In the genomic region with DNA sequence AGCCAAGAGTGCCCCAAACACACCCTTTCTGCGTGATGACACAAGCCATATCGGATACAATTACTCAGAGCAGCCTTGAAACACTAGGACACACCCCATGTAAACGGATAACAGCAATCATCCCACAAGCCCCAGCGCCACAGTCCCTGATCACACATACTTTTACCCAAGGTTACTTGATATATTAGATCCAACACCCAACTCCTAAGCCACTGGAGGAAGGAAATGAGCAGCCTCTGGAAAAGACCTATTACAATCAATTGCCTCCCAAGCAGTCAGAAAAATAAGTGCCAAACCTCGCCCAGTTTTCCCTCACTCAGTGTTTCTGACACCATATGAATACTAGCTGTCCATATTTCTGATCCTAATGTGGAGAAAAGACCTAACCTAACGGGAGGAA, we compare ENCODE assay signal across 8 mouse cellular contexts. TPM values are rescaled to one million over a fixed set of nuclear protein-coding genes. Genes with fewer than 3 reads are reported as not detected.
DNase-seq lines count a peak whose midpoint lies in the region; ATAC-seq and TF ChIP-seq lines count a peak whose summit lies in the region.

No protein-coding gene starts in this region.

- H3K9ac ChIP-seq in forebrain, embryonic 12.5 days = no peak overlapping the region
- H3K9ac ChIP-seq in limb, embryonic 14.5 days (ENCODE audit: low read depth, low read length, severe bottlenecking) = no peak overlapping the region
- peak overlapping the region; percentile 32; the same call in 1 of the 2 replicates for H3K9ac ChIP-seq in stomach, embryonic 16.5 days (ENCODE audit: low read length)

- peak in 1 of 2 experiments; percentile 4 for DNase-seq in cerebellum, adult 2 months
- DNase-seq in cerebellum, postnatal 10 days = no peak
- DNase-seq in 3T3-L1 (ENCODE audit: low read depth, low spot score) = peak; percentile 46
- no peak for DNase-seq in limb, embryonic 14.5 days (ENCODE audit: low spot score)
- DNase-seq in left cerebral cortex, adult 11 months (ENCODE audit: low spot score) = no peak
- no peak for DNase-seq in layer of hippocampus, postnatal 25 days (ENCODE audit: extremely low spot score in 1 of 2, low spot score in 1 of 2)

- no peaks in the 10 kb centered on the region for H3K27me3 ChIP-seq in cerebellum, adult 2 months (ENCODE audit: control insufficient read depth, insufficient read depth, low read length)
- H3K27me3 ChIP-seq in forebrain, embryonic 12.5 days = 0 out of 2 replicates have a peak, but pooled peaks cover 4% of the 10 kb centered on the region
- no peaks in the 10 kb centered on the region for H3K27me3 ChIP-seq in limb, embryonic 14.5 days (ENCODE audit: control insufficient read depth, insufficient read depth, low read length)
- no peaks in the 10 kb centered on the region for H3K27me3 ChIP-seq in stomach, embryonic 16.5 days (ENCODE audit: control insufficient read depth, insufficient read depth, low read length)

- no peak for TF ChIP-seq POLR2A in cerebellum, adult 2 months (IDR thresholded peaks at IDR 0.05; ENCODE audit: borderline replicate concordance, insufficient read depth, low read length)
- TF ChIP-seq POLR2A in limb, embryonic 14.5 days (IDR thresholded peaks at IDR 0.05; ENCODE audit: borderline replicate concordance, extremely low read depth, insufficient read depth, insufficient read length) = no peak

- 71% methylated on average over 6 of the region's 6 CpGs for WGBS in cerebellum, adult 2 months
- 79% methylated on average over 6 of the region's 6 CpGs for WGBS in forebrain, embryonic 12.5 days
- 64% methylated on average over 6 of the region's 6 CpGs for WGBS in limb, embryonic 14.5 days
- 54% methylated on average over 6 of the region's 6 CpGs for WGBS in stomach, embryonic 16.5 days

- H3K4me3 ChIP-seq in cerebellum, adult 2 months (replicated peaks; ENCODE audit: insufficient read depth, low read depth, low read length) = peak overlapping the region; percentile 15
- H3K4me3 ChIP-seq in forebrain, embryonic 12.5 days (replicated peaks) = no peak overlapping the region
- 0 out of 2 replicates have a peak overlapping the region, but pooled peaks have one; percentile 70 for H3K4me3 ChIP-seq in limb, embryonic 14.5 days (replicated peaks; ENCODE audit: low read length)
- H3K4me3 ChIP-seq in stomach, embryonic 16.5 days (replicated peaks; ENCODE audit: low read length) = peak overlapping the region; percentile 86

- no peak for ATAC-seq in forebrain, embryonic 12.5 days (ENCODE audit: low FRiP score)
- ATAC-seq in limb, embryonic 14.5 days (ENCODE audit: low FRiP score, low read depth) = no peak
- ATAC-seq in stomach, embryonic 16.5 days (ENCODE audit: insufficient read depth, low FRiP score) = no peak

- no peaks in the 10 kb centered on the region for H3K9me3 ChIP-seq in forebrain, embryonic 12.5 days
- no peaks in the 10 kb centered on the region for H3K9me3 ChIP-seq in limb, embryonic 14.5 days (ENCODE audit: control insufficient read depth, low read length)
- no peaks in the 10 kb centered on the region for H3K9me3 ChIP-seq in stomach, embryonic 16.5 days (replicated peaks; ENCODE audit: control insufficient read depth, low read length)

- TF ChIP-seq CTCF in cerebellum, adult 2 months (IDR thresholded peaks at IDR 0.05; ENCODE audit: borderline replicate concordance, insufficient read depth, low read depth, low read length) = no peak

- H3K4me2 ChIP-seq in forebrain, embryonic 12.5 days = 0 out of 2 replicates have a peak overlapping the region, but pooled peaks have one; percentile 87
- H3K4me2 ChIP-seq in limb, embryonic 14.5 days (replicated peaks; ENCODE audit: low read depth, low read length, severe bottlenecking) = peak overlapping the region; percentile 83
- peak overlapping the region; percentile 79 for H3K4me2 ChIP-seq in stomach, embryonic 16.5 days (ENCODE audit: low read depth, low read length)

- H3K36me3 ChIP-seq in forebrain, embryonic 12.5 days (replicated peaks) = no peaks in the 10 kb centered on the region
- peaks cover 12% of the 10 kb centered on the region for H3K36me3 ChIP-seq in limb, embryonic 14.5 days (ENCODE audit: control insufficient read depth, insufficient read depth, low read length)
- H3K36me3 ChIP-seq in stomach, embryonic 16.5 days (ENCODE audit: control insufficient read depth, insufficient read depth, low read length) = no peaks in the 10 kb centered on the region; the same call in 1 of the 2 replicates

- no peak overlapping the region for H3K27ac ChIP-seq in cerebellum, adult 2 months (ENCODE audit: insufficient read depth, low read length)
- no peak overlapping the region for H3K27ac ChIP-seq in forebrain, embryonic 12.5 days
- H3K27ac ChIP-seq in limb, embryonic 14.5 days (replicated peaks; ENCODE audit: low read depth, low read length) = no peak overlapping the region
- H3K27ac ChIP-seq in stomach, embryonic 16.5 days (ENCODE audit: low read length) = no peak overlapping the region

- no peaks in the 10 kb centered on the region; the same call in 1 of the 2 replicates for H3K4me1 ChIP-seq in cerebellum, adult 2 months (ENCODE audit: control insufficient read depth, insufficient read depth, low read length)
- H3K4me1 ChIP-seq in forebrain, embryonic 12.5 days = peaks cover 2% of the 10 kb centered on the region; the same call in 1 of the 2 replicates
- no peaks in the 10 kb centered on the region for H3K4me1 ChIP-seq in limb, embryonic 14.5 days (ENCODE audit: control insufficient read depth, insufficient read depth, low read length)
- peaks cover 8% of the 10 kb centered on the region for H3K4me1 ChIP-seq in stomach, embryonic 16.5 days (ENCODE audit: control insufficient read depth, insufficient read depth, low read length)

RNA-seq across cellular contexts. Expression of gene Serpinb6c, which starts 29.2 kb away (rescaled TPM):
- polyA plus RNA-seq in cerebellum, adult 2 months (2012; rRNA removed) = 0.18 and 0.33 TPM in 2 replicates
- 0.19 TPM in 2 replicates for polyA plus RNA-seq in forebrain, embryonic 12.5 days (2016; fragmentation: Nextera tagmentation; extraction: Ambion mirVana)
- 0.25 and 0.27 TPM in 2 replicates for polyA plus RNA-seq in limb, embryonic 14.5 days (2012; rRNA removed)
- polyA plus RNA-seq in limb, embryonic 14.5 days (2014; fragmentation: Nextera tagmentation; extraction: Ambion mirVana) = 0.54 and 0.80 TPM in 2 replicates
- polyA plus RNA-seq in stomach, embryonic 16.5 days (2015; fragmentation: Nextera tagmentation; extraction: Ambion mirVana) = not detected in 2 replicates
- under 1 TPM; 0.32 to 0.61 TPM for total RNA-seq in layer of hippocampus, postnatal 25 days (2021)

RNA-seq across cellular contexts. Expression of gene Nqo2, which starts 29.7 kb away (rescaled TPM):
- 13.0 and 13.9 TPM in 2 replicates for polyA plus RNA-seq in cerebellum, adult 2 months (2012; rRNA removed)
- polyA plus RNA-seq in forebrain, embryonic 12.5 days (2016; fragmentation: Nextera tagmentation; extraction: Ambion mirVana) = 9.4 and 10.5 TPM in 2 replicates
- polyA plus RNA-seq in limb, embryonic 14.5 days (2012; rRNA removed) = 8.1 and 10.1 TPM in 2 replicates
- polyA plus RNA-seq in limb, embryonic 14.5 days (2014; fragmentation: Nextera tagmentation; extraction: Ambion mirVana) = 15.4 and 16.1 TPM in 2 replicates
- 27.0 and 27.6 TPM in 2 replicates for polyA plus RNA-seq in stomach, embryonic 16.5 days (2015; fragmentation: Nextera tagmentation; extraction: Ambion mirVana)
- 1 to 10 TPM; 5.5 to 5.8 TPM for total RNA-seq in layer of hippocampus, postnatal 25 days (2021)
